Mouse (Mus musculus): ENCODE results near the gene Rapgef3. TPM values are rescaled to one million over a fixed set of nuclear protein-coding genes. Genes with fewer than 3 reads are reported as not detected.
A peak's percentile ranks its signal among the peaks of the same experiment; 100 is the strongest.

Rapgef3 gene
- total RNA-seq (2021): 10 to 100 TPM; 21.2 to 24.2 TPM

GRCm38 (mm10) chr15:97767280-97768186 is at the start of gene Rapgef3:
Rapgef3 (minus strand) TSS chr15:97767972.
- intact Hi-C loops (cut with DNase I): no loop called here
- peak; percentile 81 for DNase-seq

- DNase-seq: no peak
- intact Hi-C loops (cut with DNase I): no loop called here
Observed at GRCm38 (mm10) chr15:97816199-97816994, 48.6 kb upstream of the Rapgef3 start.

GRCm38 (mm10) chr15:97815254-97815653 is 47.5 kb upstream of the Rapgef3 start:
- no peak for DNase-seq
- intact Hi-C loops (cut with DNase I): no loop called here

- DNase-seq: no peak
- intact Hi-C loops (cut with DNase I): no loop called here
Observed at GRCm38 (mm10) chr15:97814703-97815102, 46.9 kb upstream of the Rapgef3 start.

GRCm38 (mm10) chr15:97813452-97814204 is 45.9 kb upstream of the Rapgef3 start:
- DNase-seq: peak; percentile 89
- intact Hi-C loops (cut with DNase I): no loop called here

- intact Hi-C loops (cut with DNase I): no loop called here
Observed at GRCm38 (mm10) chr15:97812875-97813274, 45.1 kb upstream of the Rapgef3 start.

GRCm38 (mm10) chr15:97812126-97812525 is 44.4 kb upstream of the Rapgef3 start:
- intact Hi-C loops (cut with DNase I): no loop called here
- DNase-seq: peak; percentile 93

More at GRCm38 (mm10) chr15:97812875-97813274, 45.1 kb upstream of the Rapgef3 start:
- no peak for DNase-seq

GRCm38 (mm10) chr15:97811307-97811706 is 43.5 kb upstream of the Rapgef3 start:
- intact Hi-C loops (cut with DNase I): no loop called here
- no peak for DNase-seq

- no peak for DNase-seq
- intact Hi-C loops (cut with DNase I): no loop called here
Observed at GRCm38 (mm10) chr15:97810399-97810798, 42.6 kb upstream of the Rapgef3 start.

- intact Hi-C loops (cut with DNase I): no loop called here
- DNase-seq: no peak
Observed at GRCm38 (mm10) chr15:97809942-97810341, 42.2 kb upstream of the Rapgef3 start.

- no peak for DNase-seq
- intact Hi-C loops (cut with DNase I): no loop called here
Observed at GRCm38 (mm10) chr15:97809206-97809605, 41.4 kb upstream of the Rapgef3 start.

- DNase-seq: no peak
- intact Hi-C loops (cut with DNase I): no loop called here
Observed at GRCm38 (mm10) chr15:97808532-97808931, 40.8 kb upstream of the Rapgef3 start.

GRCm38 (mm10) chr15:97807867-97808266 is 40.1 kb upstream of the Rapgef3 start:
- DNase-seq: no peak
- intact Hi-C loops (cut with DNase I): no loop called here

- peak; percentile 84 for DNase-seq
- intact Hi-C loops (cut with DNase I): no loop called here
Observed at GRCm38 (mm10) chr15:97802575-97802974, 34.8 kb upstream of the Rapgef3 start.

- DNase-seq: peak; percentile 57
- intact Hi-C loops (cut with DNase I): no loop called here
Observed at GRCm38 (mm10) chr15:97801811-97802210, 34.0 kb upstream of the Rapgef3 start.

- intact Hi-C loops (cut with DNase I): no loop called here
- no peak for DNase-seq
Observed at GRCm38 (mm10) chr15:97800853-97801252, 33.1 kb upstream of the Rapgef3 start.

- no peak for DNase-seq
- intact Hi-C loops (cut with DNase I): no loop called here
Observed at GRCm38 (mm10) chr15:97799446-97799845, 31.7 kb upstream of the Rapgef3 start.

- no peak for DNase-seq
- intact Hi-C loops (cut with DNase I): no loop called here
Observed at GRCm38 (mm10) chr15:97798134-97798533, 30.4 kb upstream of the Rapgef3 start.

GRCm38 (mm10) chr15:97796674-97797310 is 29.0 kb upstream of the Rapgef3 start:
- intact Hi-C loops (cut with DNase I): no loop called here
- DNase-seq: no peak

- DNase-seq: no peak
Observed at GRCm38 (mm10) chr15:97795559-97796235, 27.9 kb upstream of the Rapgef3 start.

More at GRCm38 (mm10) chr15:97795559-97796235, 27.9 kb upstream of the Rapgef3 start:
- intact Hi-C loops (cut with DNase I): no loop called here
